Mouse (Mus musculus): ENCODE results near the gene Gabpa.

DNA sequence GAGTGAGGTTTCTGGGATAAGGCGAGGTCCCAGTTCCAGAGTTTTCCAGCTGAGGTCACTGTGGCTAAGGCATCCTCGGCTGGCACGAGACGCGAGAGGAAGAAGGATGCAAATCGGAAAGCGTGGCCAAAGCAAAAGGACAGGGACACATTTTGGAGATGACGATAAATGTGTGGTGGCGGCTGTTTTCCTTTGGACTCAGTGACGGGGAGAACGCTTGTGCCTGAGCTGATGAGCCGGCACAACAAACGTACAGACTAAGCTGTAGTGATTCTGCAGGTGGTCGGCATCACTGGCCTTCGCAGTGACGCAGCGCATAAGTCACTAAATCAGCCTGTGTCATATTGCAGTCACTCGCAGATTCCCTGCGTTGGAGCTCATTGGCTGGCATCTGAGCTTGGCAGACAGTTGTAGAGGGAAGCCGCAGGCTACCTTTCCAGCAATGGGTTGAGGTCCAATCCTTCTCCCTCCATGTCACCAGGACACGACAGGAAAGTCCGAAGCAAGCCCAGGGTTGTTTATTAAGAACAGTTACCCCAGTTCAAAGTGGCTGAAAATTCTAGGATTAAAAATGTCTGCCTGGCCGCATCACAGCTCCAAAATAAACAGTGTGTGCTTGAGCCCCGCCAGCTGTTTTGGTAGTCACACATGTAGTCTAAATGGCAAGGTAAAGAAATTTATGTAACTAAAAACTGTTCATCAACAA lies 40.4 kb downstream of the Gabpa start:
- TF ChIP-seq CTCF (IDR thresholded peaks at IDR 0.05; ENCODE audit: borderline replicate concordance, control insufficient read depth, extremely low read depth, insufficient read depth, low read length, poor library complexity) (no peak), POLR2A (IDR thresholded peaks at IDR 0.05; ENCODE audit: control insufficient read depth, extremely low read depth, insufficient read depth, low read length, poor library complexity) (no peak)

All from thymus, adult 2 months (tissue).